Mouse (Mus musculus) megakaryocyte, adult 5-6 weeks (primary cell): ENCODE results near the gene Senp1. TPM values are rescaled to one million over a fixed set of nuclear protein-coding genes. Genes with fewer than 3 reads are reported as not detected.

Source experiments
- ATAC-seq: 2 replicates; pipeline ENCODE4 v1.8.0; 2016; ENCODE audit warnings: mild to moderate bottlenecking, inconsistent platforms; ENCODE audit not compliant: poor library complexity, severe bottlenecking
- total RNA-seq, 2 experiments: library from RNA; stranded (forward) in 1 of 2; stranded (reverse) in 1 of 2; fragments of 153-499, 151-499 nt in 1 of 2; fragments of 221-1000, 200-1000 nt in 1 of 2; gene quantifications; 2 replicates each; pipeline versions ENCODE4 v1.2.3 to v1.2.4; 2015 to 2017

Senp1 gene
- total RNA-seq (2015) (43.4 and 44.7 TPM in 2 replicates), total RNA-seq (2017) (39.9 and 52.2 TPM in 2 replicates)

- ATAC-seq = peak; percentile 87
Measured at GRCm38 (mm10) chr15:98093121-98094011, at the start of gene Senp1. Gene Senp1 (minus strand): TSS chr15:98093744.

- ATAC-seq = no peak
Measured at GRCm38 (mm10) chr15:98142515-98142914, 49.0 kb upstream of the Senp1 start.

- no peak for ATAC-seq
Measured at GRCm38 (mm10) chr15:98140809-98141208, 47.3 kb upstream of the Senp1 start.

DNA sequence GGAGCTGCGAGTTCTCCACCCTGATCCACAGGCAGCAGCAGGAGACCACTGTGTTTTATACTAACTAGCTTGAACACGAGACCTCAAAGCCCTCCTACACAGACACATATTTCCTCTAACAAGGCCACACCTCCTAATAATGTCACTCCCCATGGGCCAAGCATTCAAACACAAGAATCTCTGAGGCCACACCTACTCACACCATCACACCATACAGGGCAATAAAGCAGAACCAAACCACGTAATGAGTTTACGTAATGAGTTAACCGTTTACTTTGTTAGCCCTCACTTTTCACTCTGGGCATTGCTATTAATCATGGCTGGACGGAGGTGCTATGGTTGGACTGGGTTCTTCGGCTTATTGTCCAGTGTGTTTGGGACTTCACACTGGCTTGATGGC lies 46.2 kb upstream of the Senp1 start:
- peak; percentile 71 for ATAC-seq

DNA sequence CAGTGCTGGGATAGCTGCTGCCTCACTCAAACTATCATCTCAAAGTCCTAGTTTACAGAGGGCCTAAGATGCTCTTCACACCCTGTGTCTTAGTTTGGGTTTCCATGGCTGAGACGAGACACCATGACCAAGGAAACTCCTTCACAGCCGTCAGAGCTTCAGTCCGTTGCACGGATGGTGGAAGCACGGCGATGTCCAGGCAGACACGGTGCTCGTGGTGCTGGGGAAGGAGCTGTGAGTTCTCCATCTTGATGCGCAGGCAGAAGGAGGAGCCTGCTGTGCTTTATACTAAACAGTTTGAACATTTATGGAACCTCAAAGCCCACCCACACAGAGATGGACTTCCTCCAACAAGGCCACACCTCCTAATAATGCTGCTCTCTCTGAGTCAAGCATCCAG lies 43.3 kb upstream of the Senp1 start:
- ATAC-seq = no peak

- no peak for ATAC-seq
Measured at GRCm38 (mm10) chr15:98135671-98136070, 42.1 kb upstream of the Senp1 start.

DNA sequence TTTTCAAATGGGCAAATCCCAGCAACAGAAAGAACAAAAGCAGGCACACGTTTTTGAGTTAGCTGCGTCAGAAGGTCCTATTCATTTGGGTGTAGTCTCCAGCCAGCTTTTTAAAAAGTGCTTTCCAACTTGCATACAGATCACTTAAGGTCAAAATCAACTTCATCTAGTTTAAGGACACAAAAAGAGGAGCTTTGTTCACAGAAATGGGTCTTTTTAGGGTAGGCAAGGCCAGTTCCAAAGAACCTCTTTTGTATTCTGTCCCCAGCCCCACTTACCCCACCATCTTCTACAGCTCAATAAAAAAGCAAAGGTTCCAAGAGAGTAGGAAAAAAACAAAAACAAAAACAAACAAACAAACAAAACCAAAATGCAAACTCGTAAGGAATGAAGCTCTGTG lies 41.1 kb upstream of the Senp1 start:
- ATAC-seq = no peak

GRCm38 (mm10) chr15:98134034-98134433 lies 40.5 kb upstream of the Senp1 start:
- ATAC-seq = no peak

DNA sequence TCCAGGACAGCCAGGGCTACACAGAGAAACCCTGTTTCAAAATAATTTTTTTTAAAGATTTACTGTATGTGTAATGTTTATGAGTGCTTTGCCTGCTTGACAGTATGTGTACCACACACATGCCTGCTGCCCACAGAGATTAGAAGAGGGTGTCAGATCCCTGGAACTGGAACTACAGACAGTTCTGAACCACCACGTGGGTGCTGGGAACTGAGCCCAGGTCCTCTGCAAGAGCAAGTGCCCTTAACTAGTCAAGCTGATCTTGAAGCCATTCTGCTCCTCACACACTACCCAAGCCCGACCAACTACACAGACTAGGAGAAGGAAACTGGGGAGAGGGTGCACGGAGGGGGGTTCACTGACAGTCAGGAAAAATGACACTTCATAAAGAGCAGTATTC lies 39.9 kb upstream of the Senp1 start:
- ATAC-seq = no peak

GRCm38 (mm10) chr15:98131942-98132655 lies 38.6 kb upstream of the Senp1 start:
- ATAC-seq = no peak

DNA sequence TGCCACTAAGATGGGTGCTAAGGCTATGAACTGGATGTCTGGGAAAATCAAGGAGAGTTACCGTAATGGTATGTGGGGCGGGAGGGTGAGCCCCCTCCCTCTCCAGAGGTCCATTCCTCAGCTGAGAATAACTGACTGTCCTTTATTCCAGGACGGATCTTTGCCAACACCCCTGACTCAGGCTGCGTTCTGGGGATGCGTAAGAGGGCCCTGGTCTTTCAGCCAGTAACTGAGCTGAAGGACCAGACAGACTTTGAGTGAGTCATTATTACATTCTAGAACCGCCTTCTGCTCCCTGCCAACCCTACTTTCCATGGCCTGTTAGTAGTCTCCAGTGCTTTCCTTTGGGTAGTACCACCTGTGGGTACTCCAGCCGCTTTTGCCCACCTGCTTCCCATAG lies 37.9 kb upstream of the Senp1 start:
- no peak for ATAC-seq

- ATAC-seq = no peak
Measured at GRCm38 (mm10) chr15:98131001-98131400, 37.5 kb upstream of the Senp1 start.

DNA sequence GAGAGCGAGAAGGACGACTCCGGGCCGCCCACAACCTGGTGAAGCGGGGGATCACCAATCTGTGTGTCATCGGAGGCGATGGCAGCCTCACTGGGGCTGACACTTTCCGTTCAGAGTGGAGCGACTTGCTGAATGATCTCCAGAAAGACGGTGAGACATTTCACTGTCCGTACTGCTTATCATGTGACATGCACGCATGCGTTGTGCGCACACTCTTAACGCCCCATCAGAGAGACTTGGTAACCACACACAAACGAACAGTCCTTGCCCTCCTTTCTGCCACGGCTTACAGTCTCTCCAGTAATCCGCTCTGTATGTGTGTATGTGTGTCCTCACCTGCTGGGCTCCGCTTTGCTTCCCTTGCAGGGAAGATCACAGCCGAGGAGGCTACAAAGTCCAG lies 27.3 kb upstream of the Senp1 start:
- ATAC-seq = no peak

DNA sequence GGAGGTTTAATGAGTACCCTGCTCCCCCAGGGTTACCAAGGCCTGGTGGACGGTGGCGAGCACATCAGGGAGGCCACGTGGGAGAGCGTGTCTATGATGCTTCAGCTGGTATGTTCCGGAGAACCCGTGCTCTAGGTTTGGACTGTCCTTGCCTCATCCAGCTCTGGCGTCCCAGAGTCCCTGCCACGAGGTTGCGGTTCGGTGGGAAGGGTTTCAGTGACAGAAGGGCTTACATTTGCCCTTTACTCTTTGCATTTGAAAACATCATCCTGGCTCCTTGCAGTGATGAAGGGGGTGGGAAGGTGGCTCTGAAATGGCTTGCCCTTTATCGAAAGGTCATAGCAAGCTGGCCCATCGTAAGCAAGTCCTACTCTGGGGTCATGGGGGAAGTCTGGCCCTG lies 25.8 kb upstream of the Senp1 start:
- ATAC-seq = no peak

DNA sequence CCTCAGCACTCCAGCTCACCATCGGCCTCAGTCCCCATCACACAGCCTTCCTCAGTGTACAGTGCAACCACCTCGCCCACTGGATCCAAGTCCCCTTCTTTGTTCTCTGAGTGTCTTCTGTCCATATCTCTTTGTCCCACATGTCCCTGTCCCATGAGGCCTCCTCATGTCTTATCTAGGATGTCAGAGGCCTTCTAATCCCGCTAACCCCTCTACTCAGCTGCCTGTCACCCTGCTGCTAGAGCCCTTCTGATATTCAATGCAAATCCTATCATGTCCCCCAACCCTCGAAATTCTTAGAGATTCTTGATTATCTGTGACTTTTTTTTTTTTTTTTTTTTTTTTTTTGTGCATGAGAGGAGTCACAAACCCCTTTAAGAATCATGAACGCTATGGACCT lies 22.7 kb upstream of the Senp1 start:
- ATAC-seq = no peak

DNA sequence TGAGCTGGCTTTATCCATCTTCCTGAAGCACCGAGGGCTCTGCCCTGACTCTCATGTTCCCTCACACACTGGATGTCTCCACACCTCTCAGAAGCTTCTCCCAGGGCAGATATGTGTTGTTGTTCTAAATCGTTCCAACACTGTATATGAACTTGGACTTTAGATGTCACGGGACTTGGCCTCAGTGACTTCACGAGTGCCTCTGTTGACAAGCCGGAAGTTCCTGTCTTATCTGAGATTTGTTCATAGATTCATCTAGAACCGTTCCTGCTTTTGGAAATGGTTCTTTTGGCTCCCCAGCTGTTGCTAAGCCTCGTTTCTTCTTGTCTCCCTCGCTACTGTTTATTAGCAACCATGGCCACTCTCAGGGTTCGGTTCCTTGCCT lies 22.2 kb upstream of the Senp1 start:
- ATAC-seq = no peak

- no peak for ATAC-seq
Measured at GRCm38 (mm10) chr15:98114852-98115778, 21.6 kb upstream of the Senp1 start.

GRCm38 (mm10) chr15:98114098-98114851 lies 20.7 kb upstream of the Senp1 start:
- ATAC-seq = no peak

- no peak for ATAC-seq
Measured at GRCm38 (mm10) chr15:98111791-98112190, 18.2 kb upstream of the Senp1 start.
